Mouse (Mus musculus) hindlimb bud, embryonic 11.5 days (tissue): ENCODE measurements around the gene Tmem39b.

Source experiments
- DNase-seq: peaks from one replicate; pipeline ENCODE4 v3.0.0-alpha.2; 2012; ENCODE audit warnings: low read depth, low spot score; ENCODE audit errors: extremely low spot score

Gene Tmem39b

GRCm38 (mm10) chr4:129684531-129684930 lies 12.1 kb downstream of the Tmem39b start:
- DNase-seq, result no peak

- DNase-seq, result no peak
Measured at GRCm38 (mm10) chr4:129683901-129684493, 12.6 kb downstream of the Tmem39b start.

- no peak for DNase-seq
Measured at GRCm38 (mm10) chr4:129681837-129682236, 14.8 kb downstream of the Tmem39b start.

GRCm38 (mm10) chr4:129672878-129673449 lies 23.7 kb downstream of the Tmem39b start:
- no peak for DNase-seq

- DNase-seq, result peak; percentile 39
Measured at GRCm38 (mm10) chr4:129672083-129672877, 24.4 kb downstream of the Tmem39b start, which contains the start of gene Kpna6. Kpna6 (minus strand) TSS chr4:129672767.

GRCm38 (mm10) chr4:129671491-129672082 lies 25.1 kb downstream of the Tmem39b start:
- DNase-seq, result peak; percentile 46

- no peak for DNase-seq
Measured at GRCm38 (mm10) chr4:129662255-129662813, 34.3 kb downstream of the Tmem39b start.

- DNase-seq, result no peak
Measured at GRCm38 (mm10) chr4:129661584-129661983, 35.1 kb downstream of the Tmem39b start.

GRCm38 (mm10) chr4:129654770-129655169 lies 41.9 kb downstream of the Tmem39b start:
- no peak for DNase-seq

- DNase-seq, result no peak
Measured at GRCm38 (mm10) chr4:129650359-129650758, 46.3 kb downstream of the Tmem39b start.

GRCm38 (mm10) chr4:129648656-129649055 lies 48.0 kb downstream of the Tmem39b start:
- DNase-seq, result no peak

- DNase-seq, result no peak
Measured at GRCm38 (mm10) chr4:129645204-129645603, 51.4 kb downstream of the Tmem39b start.

GRCm38 (mm10) chr4:129641756-129642155 lies 54.9 kb downstream of the Tmem39b start:
- no peak for DNase-seq

- peak; percentile 96 for DNase-seq
Measured at GRCm38 (mm10) chr4:129640638-129641467, 55.8 kb downstream of the Tmem39b start, which contains the start of gene Txlna. Txlna (minus strand) TSS chr4:129641065.

- no peak for DNase-seq
Measured at GRCm38 (mm10) chr4:129640101-129640637, 56.5 kb downstream of the Tmem39b start.

- no peak for DNase-seq
Measured at GRCm38 (mm10) chr4:129639221-129639620, 57.4 kb downstream of the Tmem39b start.

GRCm38 (mm10) chr4:129633852-129634251 lies 62.8 kb downstream of the Tmem39b start:
- DNase-seq, result no peak

- DNase-seq, result no peak
Measured at GRCm38 (mm10) chr4:129631867-129632266, 64.8 kb downstream of the Tmem39b start.

GRCm38 (mm10) chr4:129630944-129631343 lies 65.7 kb downstream of the Tmem39b start:
- no peak for DNase-seq
